Mouse (Mus musculus) adrenal gland, adult 8-10 months (tissue): ENCODE measurements around the gene Rflna. TPM values are rescaled to one million over a fixed set of nuclear protein-coding genes. Genes with fewer than 3 reads are reported as not detected.

ENCODE experiments used
- DNase-seq: peaks from one replicate; pipeline ENCODE4 v3.0.0; 2022
- total RNA-seq, 4 experiments: library from RNA; stranded (reverse); gene quantifications; 2 replicates each; pipeline ENCODE4 v1.2.4; 2022

Rflna gene
- total RNA-seq, 4 experiments from 2014 or later: 2.4 to 4.6 (median 3.4) TPM

DNA sequence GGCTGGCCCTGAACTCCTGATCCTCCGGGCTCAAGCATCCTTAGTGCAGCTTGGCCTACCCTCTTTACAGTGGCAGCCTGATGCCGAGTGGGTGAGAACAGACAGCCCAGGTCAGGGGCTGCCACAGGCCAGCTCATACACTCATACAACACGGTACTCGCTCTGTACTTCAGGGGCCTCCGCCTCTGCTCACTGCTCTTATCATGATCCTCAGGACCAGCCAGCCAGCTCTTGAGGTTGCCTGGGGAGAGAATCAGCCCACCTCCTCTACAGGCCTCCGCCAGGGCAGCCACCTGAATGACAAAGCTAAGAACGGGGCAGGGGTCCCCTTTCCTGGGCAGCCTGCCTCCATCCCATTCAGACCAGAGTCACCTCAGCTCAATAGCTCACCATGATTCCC lies 50.6 kb downstream of the Rflna start:
- no peak for DNase-seq

DNA sequence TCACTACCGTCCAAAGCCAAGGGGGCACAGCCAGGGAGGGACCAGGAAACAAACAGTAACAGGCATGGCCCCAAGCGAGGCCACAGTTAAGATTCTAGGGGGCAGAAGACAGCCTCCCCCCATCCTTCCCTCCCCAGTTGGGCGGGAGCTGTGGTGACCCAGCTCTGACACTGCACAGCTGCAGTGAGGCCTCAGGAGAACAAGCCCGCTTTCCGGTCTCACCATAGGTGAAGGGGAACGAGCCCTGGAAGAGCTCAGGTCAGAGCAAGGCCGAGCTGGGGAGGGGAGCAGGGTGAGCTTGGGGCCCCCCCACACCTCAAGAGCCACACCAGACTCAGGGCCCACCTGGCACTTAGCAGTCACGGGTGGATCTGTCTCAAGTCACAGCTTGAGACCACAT lies 52.9 kb downstream of the Rflna start:
- no peak for DNase-seq

DNA sequence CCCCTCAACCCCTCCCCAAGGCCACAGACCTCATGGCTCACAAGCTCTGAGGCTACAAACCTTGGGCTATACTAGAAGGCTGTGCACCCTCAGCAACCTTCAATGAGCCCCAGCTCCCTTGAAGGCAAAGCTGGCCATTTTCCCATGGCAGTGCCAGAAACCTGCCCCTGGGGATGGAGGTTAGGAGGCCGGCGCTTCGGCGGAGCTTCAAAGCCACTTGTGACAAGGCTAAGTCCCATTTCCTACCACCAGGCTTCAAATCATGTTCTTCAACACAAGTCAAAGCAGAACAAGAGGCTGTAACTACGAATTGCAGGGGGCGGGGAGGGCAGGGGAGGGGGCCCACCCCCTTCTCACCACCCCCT lies 53.3 kb downstream of the Rflna start:
- DNase-seq: peak; percentile 73

DNA sequence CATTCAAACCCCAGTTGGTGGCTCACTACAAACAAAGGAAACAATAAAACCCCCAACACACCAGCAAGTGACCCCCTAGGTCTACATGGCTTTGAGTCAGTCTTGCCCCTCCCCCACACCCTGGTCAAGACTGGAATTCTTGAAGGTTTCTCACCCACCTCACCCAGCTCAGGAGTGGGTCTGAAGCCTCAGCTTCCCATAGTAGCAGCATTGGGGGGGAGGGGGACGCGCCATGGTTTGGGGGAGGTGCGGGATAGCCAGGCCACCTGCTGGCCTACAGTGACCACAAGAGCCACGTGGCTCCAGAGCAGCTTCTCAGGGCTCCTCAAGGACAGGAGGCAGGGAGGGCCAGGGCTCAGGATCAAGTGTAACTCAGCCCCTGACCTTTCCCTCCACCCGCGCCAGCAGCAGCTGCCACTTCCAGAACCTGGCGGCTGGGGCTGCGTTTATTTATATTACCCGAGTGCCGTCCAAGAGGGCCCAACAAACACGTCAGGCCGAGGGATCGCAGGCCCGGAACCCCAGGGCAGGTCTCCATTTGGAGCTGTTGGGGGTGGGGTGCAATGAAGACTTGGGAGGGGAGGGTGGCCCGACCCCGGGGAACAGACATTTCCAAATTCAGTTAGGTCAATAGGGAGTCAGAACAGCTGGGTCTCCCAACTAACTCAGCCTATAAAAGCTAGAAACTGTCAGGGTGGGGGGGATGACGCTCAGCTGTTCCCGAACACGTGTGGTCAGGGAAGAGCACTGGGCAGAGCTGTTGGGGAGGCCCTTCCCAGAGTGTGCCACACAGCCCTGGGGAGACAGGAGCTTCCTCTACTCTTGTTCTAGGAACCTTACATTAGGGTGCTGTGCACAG lies 53.9 kb downstream of the Rflna start:
- DNase-seq: peak; percentile 80

DNA sequence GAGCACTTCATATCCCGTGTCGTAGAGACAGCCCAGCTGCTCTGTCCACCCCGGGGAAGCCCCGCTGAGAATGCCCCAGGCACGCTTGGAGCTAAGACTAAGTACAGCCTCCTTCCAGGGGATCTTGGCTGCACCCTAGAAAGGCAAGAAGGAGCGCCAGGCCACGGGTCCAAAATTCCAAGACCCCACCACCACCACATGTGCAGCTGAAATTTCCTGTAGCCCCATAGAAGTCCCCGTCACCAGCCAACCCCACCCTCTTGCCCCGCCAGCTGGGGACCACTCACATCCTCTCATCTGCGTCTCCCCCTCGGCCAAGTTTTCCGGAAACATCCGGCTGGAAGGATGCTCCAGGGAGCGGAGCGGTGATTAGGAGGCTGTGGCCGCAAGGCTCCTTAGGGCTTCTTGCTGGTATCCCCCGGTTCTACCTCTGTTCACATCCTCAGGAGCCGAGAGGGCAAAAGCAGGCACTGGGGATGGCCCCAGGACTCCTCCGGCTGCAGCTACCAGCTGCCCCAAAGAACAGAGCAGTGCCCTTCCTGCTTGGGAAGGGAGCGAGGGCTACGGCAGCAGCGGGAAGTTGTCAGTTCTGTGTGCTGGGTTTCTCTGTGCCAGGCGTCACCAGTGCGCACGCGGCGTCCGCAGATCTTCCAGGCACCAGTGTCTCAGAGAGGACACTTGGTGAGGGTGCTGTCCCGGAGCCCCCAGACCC lies 54.7 kb downstream of the Rflna start:
- DNase-seq: no peak

DNA sequence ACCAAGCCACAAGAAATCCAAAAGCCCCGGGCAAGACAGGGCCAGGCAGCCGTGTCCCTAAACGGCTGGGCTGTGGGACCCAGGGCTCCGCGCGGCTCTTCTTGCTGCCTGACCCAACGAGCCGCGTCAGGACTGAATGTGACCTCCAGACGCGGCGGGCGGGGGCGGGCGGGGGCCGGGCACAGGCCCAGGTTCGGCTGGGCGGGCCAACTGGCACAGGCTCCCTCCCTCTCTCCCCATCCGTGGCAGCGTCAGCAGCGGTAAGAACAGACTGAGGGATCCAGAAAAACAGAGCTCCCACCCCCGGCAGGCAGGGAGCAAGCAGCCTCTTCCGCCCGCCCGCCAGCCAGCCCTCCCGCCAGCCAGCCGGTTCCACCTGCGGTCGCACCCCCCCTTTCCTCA lies 55.2 kb downstream of the Rflna start:
- peak; percentile 83 for DNase-seq

Other genes starting within 250 kb of the Rflna start
- 10 to 100 TPM in 3 of 4 experiments, 1 to 10 TPM in 1; 9.3 to 14.1 (median 11.8) TPM for gene Ccdc92, start 140.8 kb upstream of the Rflna start, total RNA-seq
- 10 to 100 TPM; 48.3 to 63.9 (median 55.9) TPM for gene Zfp664, start 140.5 kb upstream of the Rflna start, total RNA-seq
- 100 to 1,000 TPM; 188 to 380 (median 257) TPM for gene Ncor2, start 176.0 kb downstream of the Rflna start, total RNA-seq